Mouse (Mus musculus): ENCODE measurements at regions not wholly inside any gene's neighbourhood (a gene's known extent, or its start where the extent isn't known, plus 50 kb on each side); places are given as distances from the start of the nearest gene placed in this dataset.
A peak's percentile ranks its signal among the peaks of the same experiment; 100 is the strongest.

- H3K4me3 ChIP-seq (ENCODE audit: insufficient read depth, low read depth, low read length), result no peak overlapping the region
- peak; percentile 21 for DNase-seq (ENCODE audit: extremely low read depth, low read depth, low spot score)
- TF ChIP-seq CTCF (IDR thresholded peaks at IDR 0.05; ENCODE audit: low read depth, low read length), result no peak
- no peak for TF ChIP-seq POLR2A (IDR thresholded peaks at IDR 0.05; ENCODE audit: extremely low read depth, insufficient read depth, low read length)
- no peaks in the 10 kb centered on the region for H3K79me2 ChIP-seq (ENCODE audit: control insufficient read depth, insufficient read depth, low read length)
- H3K4me1 ChIP-seq (ENCODE audit: control insufficient read depth, insufficient read depth, low read length), result no peaks in the 10 kb centered on the region
- 77% methylated on average over 7 of the region's 7 CpGs for WGBS
- H3K27ac ChIP-seq (replicated peaks; ENCODE audit: insufficient read depth, low read depth, low read length), result no peak overlapping the region
- no peaks in the 10 kb centered on the region for H3K36me3 ChIP-seq (ENCODE audit: control insufficient read depth, insufficient read depth, low read length)
- H3K27me3 ChIP-seq (ENCODE audit: control insufficient read depth, insufficient read depth, low read length), result no peaks in the 10 kb centered on the region
- no peak overlapping the region for H3K9ac ChIP-seq (ENCODE audit: low read depth, low read length)
Measured at GRCm38 (mm10) chr2:118011679-118012078, 100.0 kb upstream of the Thbs1 start.

GRCm38 (mm10) chr2:118012211-118012610, 99.5 kb upstream of the Thbs1 start:
- Histone ChIP-seq H3K4me3 (ENCODE audit: insufficient read depth, low read depth, low read length) (no peak overlapping the region), H3K9ac (ENCODE audit: low read depth, low read length) (no peak overlapping the region), H3K27me3 (ENCODE audit: control insufficient read depth, insufficient read depth, low read length) (no peaks in the 10 kb centered on the region), H3K4me1 (ENCODE audit: control insufficient read depth, insufficient read depth, low read length) (no peaks in the 10 kb centered on the region), H3K79me2 (ENCODE audit: control insufficient read depth, insufficient read depth, low read length) (no peaks in the 10 kb centered on the region), H3K27ac (replicated peaks; ENCODE audit: insufficient read depth, low read depth, low read length) (no peak overlapping the region), H3K36me3 (ENCODE audit: control insufficient read depth, insufficient read depth, low read length) (no peaks in the 10 kb centered on the region)
- DNase-seq (ENCODE audit: extremely low read depth, low read depth, low spot score), result no peak
- WGBS, result 82% methylated on average over 3 of the region's 3 CpGs
- TF ChIP-seq POLR2A (IDR thresholded peaks at IDR 0.05; ENCODE audit: extremely low read depth, insufficient read depth, low read length) (no peak), CTCF (IDR thresholded peaks at IDR 0.05; ENCODE audit: low read depth, low read length) (no peak)

- no peaks in the 10 kb centered on the region for H3K4me1 ChIP-seq (ENCODE audit: control insufficient read depth, insufficient read depth, low read length)
- TF ChIP-seq CTCF (IDR thresholded peaks at IDR 0.05; ENCODE audit: low read depth, low read length) (no peak), POLR2A (IDR thresholded peaks at IDR 0.05; ENCODE audit: extremely low read depth, insufficient read depth, low read length) (no peak)
- 90% methylated on average over 3 of the region's 3 CpGs for WGBS
- H3K36me3 ChIP-seq (ENCODE audit: control insufficient read depth, insufficient read depth, low read length), result no peaks in the 10 kb centered on the region
- no peak for DNase-seq (ENCODE audit: extremely low read depth, low read depth, low spot score)
- H3K79me2 ChIP-seq (ENCODE audit: control insufficient read depth, insufficient read depth, low read length), result no peaks in the 10 kb centered on the region
- no peaks in the 10 kb centered on the region for H3K27me3 ChIP-seq (ENCODE audit: control insufficient read depth, insufficient read depth, low read length)
- H3K27ac ChIP-seq (replicated peaks; ENCODE audit: insufficient read depth, low read depth, low read length), result no peak overlapping the region
- H3K4me3 ChIP-seq (ENCODE audit: insufficient read depth, low read depth, low read length), result no peak overlapping the region
- H3K9ac ChIP-seq (ENCODE audit: low read depth, low read length), result no peak overlapping the region
Measured at GRCm38 (mm10) chr2:118013156-118013555, 98.5 kb upstream of the Thbs1 start.

GRCm38 (mm10) chr2:118015182-118015581, 96.5 kb upstream of the Thbs1 start:
- H3K9ac ChIP-seq (ENCODE audit: low read depth, low read length), result no peak overlapping the region
- H3K27ac ChIP-seq (replicated peaks; ENCODE audit: insufficient read depth, low read depth, low read length), result no peak overlapping the region
- no peaks in the 10 kb centered on the region for H3K36me3 ChIP-seq (ENCODE audit: control insufficient read depth, insufficient read depth, low read length)
- H3K27me3 ChIP-seq (ENCODE audit: control insufficient read depth, insufficient read depth, low read length), result no peaks in the 10 kb centered on the region
- no peak for DNase-seq (ENCODE audit: extremely low read depth, low read depth, low spot score)
- H3K4me3 ChIP-seq (ENCODE audit: insufficient read depth, low read depth, low read length), result no peak overlapping the region
- WGBS, result 33% methylated on average over 1 of the region's 1 CpGs
- H3K79me2 ChIP-seq (ENCODE audit: control insufficient read depth, insufficient read depth, low read length), result no peaks in the 10 kb centered on the region
- no peak for TF ChIP-seq POLR2A (IDR thresholded peaks at IDR 0.05; ENCODE audit: extremely low read depth, insufficient read depth, low read length)
- TF ChIP-seq CTCF (IDR thresholded peaks at IDR 0.05; ENCODE audit: low read depth, low read length), result no peak
- no peaks in the 10 kb centered on the region for H3K4me1 ChIP-seq (ENCODE audit: control insufficient read depth, insufficient read depth, low read length)

GRCm38 (mm10) chr2:118025829-118026735, 85.6 kb upstream of the Thbs1 start:
- H3K4me1 ChIP-seq (ENCODE audit: control insufficient read depth, insufficient read depth, low read length), result no peaks in the 10 kb centered on the region
- WGBS, result 51% methylated on average over 6 of the region's 6 CpGs
- TF ChIP-seq POLR2A (IDR thresholded peaks at IDR 0.05; ENCODE audit: extremely low read depth, insufficient read depth, low read length) (no peak), CTCF (IDR thresholded peaks at IDR 0.05; ENCODE audit: low read depth, low read length) (no peak)
- no peaks in the 10 kb centered on the region for H3K79me2 ChIP-seq (ENCODE audit: control insufficient read depth, insufficient read depth, low read length)
- no peak overlapping the region for H3K27ac ChIP-seq (replicated peaks; ENCODE audit: insufficient read depth, low read depth, low read length)
- no peaks in the 10 kb centered on the region for H3K27me3 ChIP-seq (ENCODE audit: control insufficient read depth, insufficient read depth, low read length)
- no peak for DNase-seq (ENCODE audit: extremely low read depth, low read depth, low spot score)
- no peaks in the 10 kb centered on the region for H3K36me3 ChIP-seq (ENCODE audit: control insufficient read depth, insufficient read depth, low read length)
- no peak overlapping the region for H3K9ac ChIP-seq (ENCODE audit: low read depth, low read length)
- H3K4me3 ChIP-seq (ENCODE audit: insufficient read depth, low read depth, low read length), result no peak overlapping the region

GRCm38 (mm10) chr2:118028881-118029280, 82.8 kb upstream of the Thbs1 start:
- 48% methylated on average over 1 of the region's 1 CpGs for WGBS
- no peaks in the 10 kb centered on the region for H3K79me2 ChIP-seq (ENCODE audit: control insufficient read depth, insufficient read depth, low read length)
- H3K4me1 ChIP-seq (ENCODE audit: control insufficient read depth, insufficient read depth, low read length), result no peaks in the 10 kb centered on the region
- peak; percentile 10 for DNase-seq (ENCODE audit: extremely low read depth, low read depth, low spot score)
- TF ChIP-seq POLR2A (IDR thresholded peaks at IDR 0.05; ENCODE audit: extremely low read depth, insufficient read depth, low read length), result no peak
- TF ChIP-seq CTCF (IDR thresholded peaks at IDR 0.05; ENCODE audit: low read depth, low read length), result no peak
- H3K27ac ChIP-seq (replicated peaks; ENCODE audit: insufficient read depth, low read depth, low read length), result no peak overlapping the region
- H3K4me3 ChIP-seq (ENCODE audit: insufficient read depth, low read depth, low read length), result no peak overlapping the region
- no peaks in the 10 kb centered on the region for H3K36me3 ChIP-seq (ENCODE audit: control insufficient read depth, insufficient read depth, low read length)
- H3K9ac ChIP-seq (ENCODE audit: low read depth, low read length), result no peak overlapping the region
- H3K27me3 ChIP-seq (ENCODE audit: control insufficient read depth, insufficient read depth, low read length), result no peaks in the 10 kb centered on the region

All from liver, adult 2 months (tissue).